Mouse (Mus musculus) CH12.LX (cell line): ENCODE measurements at regions not wholly inside any gene's neighbourhood (a gene's known extent, or its start where the extent isn't known, plus 50 kb on each side); places are given as distances from the start of the nearest gene placed in this dataset.

Source experiments
- DNase-seq: peaks from one replicate; pipeline ENCODE4 v3.0.0-alpha.2; 2013; ENCODE audit errors: extremely low read depth
- H3K27ac ChIP-seq: 2 replicates; pipeline ENCODE4 v1.5.1; 2012; ENCODE audit warnings: low read depth, mild to moderate bottlenecking, control low read depth, moderate library complexity; ENCODE audit not compliant: insufficient read depth
- H3K27me3 ChIP-seq: replicated peaks from 2 replicates; pipeline ENCODE3; 2012; ENCODE audit warnings: inconsistent platforms
- H3K36me3 ChIP-seq, 2 experiments: replicated peaks in 1 of 2; 2 replicates each; pipeline versions ENCODE3 to v1.6.1; 2012; ENCODE audit warnings: inconsistent platforms in 1 of 2, low read length in 1 of 2, mild to moderate bottlenecking in 1 of 2, mixed read lengths in 1 of 2, moderate library complexity in 1 of 2; ENCODE audit not compliant: control insufficient read depth in 1 of 2, insufficient read depth in 1 of 2
- H3K4me1 ChIP-seq, 2 experiments: 2 replicates each; pipeline ENCODE4 v1.6.1; 2012; ENCODE audit warnings: inconsistent platforms in 1 of 2, moderate library complexity in 1 of 2; ENCODE audit not compliant: insufficient read depth in 2 of 2, control insufficient read depth in 1 of 2
- H3K4me2 ChIP-seq: 2 replicates; pipeline ENCODE4 v1.6.1; 2012; ENCODE audit warnings: low read depth, mild to moderate bottlenecking, control low read depth; ENCODE audit not compliant: poor library complexity, insufficient read depth, severe bottlenecking
- H3K4me3 ChIP-seq, 3 experiments: fragments of 150-350 bp in 1 of 3; sonication (generic) in 1 of 3; replicated peaks in 1 of 3; 2 replicates each; pipeline versions ENCODE3 to v1.5.1; 2011 to 2012; ENCODE audit warnings: low read depth in 2 of 3, low read length in 2 of 3, mild to moderate bottlenecking in 2 of 3, moderate library complexity in 2 of 3, control low read depth in 1 of 3, improper control_type of control experiment in 1 of 3, inconsistent platforms in 1 of 3, mixed read lengths in 1 of 3; ENCODE audit not compliant: poor library complexity in 1 of 3
- H3K79me2 ChIP-seq: replicated peaks from 2 replicates; pipeline ENCODE4 v1.6.1; 2012; ENCODE audit warnings: mild to moderate bottlenecking, moderate library complexity; ENCODE audit not compliant: control insufficient read depth, poor library complexity, insufficient read depth, severe bottlenecking; ENCODE audit errors: extremely low read depth
- H3K9ac ChIP-seq: 2 replicates; pipeline ENCODE4 v1.6.1; 2012; ENCODE audit warnings: low read depth, mild to moderate bottlenecking, control low read depth, moderate library complexity; ENCODE audit not compliant: insufficient read depth
- H3K9me3 ChIP-seq: replicated peaks from 2 replicates; pipeline ENCODE3; 2012; ENCODE audit warnings: low read length, inconsistent platforms, mixed read lengths
- BHLHE40 ChIP-seq: IDR thresholded peaks from 2 replicates; pipeline ENCODE4 v1.6.1; 2011; ENCODE audit warnings: mild to moderate bottlenecking, low read depth, low read length, improper control_type of control experiment
- CTCF ChIP-seq, 2 experiments: IDR thresholded peaks in 1 of 2; conservative IDR thresholded peaks in 1 of 2; 2 replicates each; pipeline ENCODE4 v1.5.1; 2011 to 2012; ENCODE audit warnings: low read depth in 2 of 2, low read length in 2 of 2, improper control_type of control experiment in 1 of 2, inconsistent platforms in 1 of 2, mild to moderate bottlenecking in 1 of 2, moderate library complexity in 1 of 2
- EP300 ChIP-seq: IDR thresholded peaks from 2 replicates; pipeline ENCODE4 v1.6.1; 2011; ENCODE audit warnings: low read length, improper control_type of control experiment
- MAFK ChIP-seq: IDR thresholded peaks from 2 replicates; pipeline ENCODE4 v1.6.1; 2011; ENCODE audit warnings: low read length, improper control_type of control experiment; ENCODE audit not compliant: insufficient replicate concordance
- MYC ChIP-seq: IDR thresholded peaks from 2 replicates; pipeline ENCODE4 v1.6.1; 2011; ENCODE audit warnings: low read depth, mild to moderate bottlenecking, improper control_type of control experiment, low read length
- PAX5 ChIP-seq: IDR thresholded peaks from 2 replicates; pipeline ENCODE4 v1.6.1; 2012; ENCODE audit warnings: low read length, inconsistent platforms, mixed read lengths
- POLR2A ChIP-seq: IDR thresholded peaks from 2 replicates; pipeline ENCODE4 v1.6.1; 2011; ENCODE audit warnings: low read depth, mild to moderate bottlenecking, improper control_type of control experiment, low read length
- RCOR1 ChIP-seq: conservative IDR thresholded peaks from 2 replicates; pipeline ENCODE4 v1.6.1; 2012; ENCODE audit warnings: low read depth, mild to moderate bottlenecking, inconsistent platforms, low read length, improper control_type of control experiment
- SMC3 ChIP-seq: IDR thresholded peaks from 2 replicates; pipeline ENCODE4 v1.6.1; 2011; ENCODE audit warnings: low read depth, low read length, improper control_type of control experiment
- TBP ChIP-seq: conservative IDR thresholded peaks from 2 replicates; pipeline ENCODE4 v1.6.1; 2011; ENCODE audit warnings: low read depth, low read length, improper control_type of control experiment
- UBTF ChIP-seq: IDR thresholded peaks from 2 replicates; pipeline ENCODE4 v1.6.1; 2012; ENCODE audit warnings: low read depth, mild to moderate bottlenecking, inconsistent platforms, low read length, improper control_type of control experiment, moderate library complexity
- USF1 ChIP-seq: IDR thresholded peaks from 2 replicates; pipeline ENCODE4 v1.6.1; 2014; ENCODE audit warnings: low read depth, mild to moderate bottlenecking, inconsistent platforms, low read length, improper control_type of control experiment
- ZC3H11A ChIP-seq: IDR thresholded peaks from 2 replicates; pipeline ENCODE4 v1.6.1; 2012; ENCODE audit warnings: low read depth, mild to moderate bottlenecking, inconsistent platforms, low read length, improper control_type of control experiment
- ZKSCAN1 ChIP-seq: IDR thresholded peaks from 2 replicates; pipeline ENCODE4 v1.6.1; 2012; ENCODE audit warnings: low read depth, inconsistent platforms, low read length, improper control_type of control experiment, borderline replicate concordance
- dilution Hi-C: fragments of 300-500 bp; cut with MboI; formaldehyde crosslinking; loops from 2 replicates; pipeline ENCODE4 v1.14.3; 2020; ENCODE audit warnings: low sequenced_read_pairs; ENCODE audit not compliant: extremely low pct_unique_long_range_greater_than_20kb, extremely low pct_ligation_motif_present
- in situ Hi-C: fragments of 300-500 bp; cut with MboI; formaldehyde crosslinking; loops from 3 replicates; pipeline ENCODE4 v1.14.3; 2019; ENCODE audit warnings: low sequenced_read_pairs, low pct_ligation_motif_present, low pct_unique_long_range_greater_than_20kb, mixed read lengths

GRCm38 (mm10) chr12:71769302-71769701 is 61.6 kb upstream of the Daam1 start:
- H3K27me3 ChIP-seq = no peaks in the 10 kb centered on the region
- dilution Hi-C loops (no loop called here), in situ Hi-C loops (loop anchor here (25.0 kb wide), 1 partner anchor 643 kb away; the partner anchor contains the start of gene Rtn1)
- H3K4me3 ChIP-seq = no peak overlapping the region
- H3K27ac ChIP-seq = no peak overlapping the region
- peaks cover 0 to 2% of the 10 kb centered on the region in 2 experiments; a peak in 1 of 4 replicates for H3K4me1 ChIP-seq
- no peaks in the 10 kb centered on the region for H3K36me3 ChIP-seq
- no peaks in the 10 kb centered on the region for H3K9me3 ChIP-seq
- H3K79me2 ChIP-seq = no peaks in the 10 kb centered on the region
- no peak overlapping the region for H3K9ac ChIP-seq
- no peak for DNase-seq
- no peak overlapping the region for H3K4me2 ChIP-seq
- TF ChIP-seq ZKSCAN1 (no peak), RCOR1 (no peak)

- dilution Hi-C loops (no loop called here), in situ Hi-C loops (loop anchor here (5.0 to 25.0 kb wide), 2 partner anchors 273 to 638 kb away; partner anchors contain the start of gene Rtn1)
- no peak for TF ChIP-seq USF1
- TF ChIP-seq TBP = no peak
- TF ChIP-seq EP300 = no peak
- TF ChIP-seq SMC3 = no peak
- TF ChIP-seq BHLHE40 = no peak
- no peak for TF ChIP-seq UBTF
- no peak for TF ChIP-seq MYC
- TF ChIP-seq POLR2A = no peak
- no peak for TF ChIP-seq MAFK
- no peak for TF ChIP-seq PAX5
- no peak for TF ChIP-seq ZC3H11A
- no peak for TF ChIP-seq CTCF (conservative IDR thresholded peaks at IDR 0.05 in 1 of 2, IDR thresholded peaks at IDR 0.05 in 1 of 2; ENCODE audit: low read depth in 2 of 2, low read length in 2 of 2)
Measured at GRCm38 (mm10) chr12:71773891-71774290, 57.0 kb upstream of the Daam1 start.

GRCm38 (mm10) chr12:71775126-71775525 is 55.8 kb upstream of the Daam1 start:
- H3K4me2 ChIP-seq = no peak overlapping the region
- no peak for TF ChIP-seq ZKSCAN1
- in situ Hi-C loops (no loop called here), dilution Hi-C loops (no loop called here)
- no peak overlapping the region for H3K9ac ChIP-seq
- DNase-seq = no peak
- no peaks in the 10 kb centered on the region for H3K9me3 ChIP-seq
- no peaks in the 10 kb centered on the region for H3K36me3 ChIP-seq
- H3K27me3 ChIP-seq = peaks cover 2% of the 10 kb centered on the region
- H3K79me2 ChIP-seq = no peaks in the 10 kb centered on the region
- H3K4me3 ChIP-seq = no peak overlapping the region
- no peaks in the 10 kb centered on the region for H3K4me1 ChIP-seq
- no peak overlapping the region for H3K27ac ChIP-seq

More at GRCm38 (mm10) chr12:71773891-71774290, 57.0 kb upstream of the Daam1 start:
- H3K4me1 ChIP-seq = no peaks in the 10 kb centered on the region; a peak in 1 of 4 replicates
- H3K9me3 ChIP-seq = no peaks in the 10 kb centered on the region
- no peaks in the 10 kb centered on the region for H3K79me2 ChIP-seq
- no peak for DNase-seq
- H3K27me3 ChIP-seq = peaks cover 2% of the 10 kb centered on the region
- no peak overlapping the region for H3K4me2 ChIP-seq
- H3K36me3 ChIP-seq = no peaks in the 10 kb centered on the region
- H3K9ac ChIP-seq = no peak overlapping the region
- H3K27ac ChIP-seq = no peak overlapping the region
- no peak overlapping the region for H3K4me3 ChIP-seq
